Mouse (Mus musculus) bone marrow macrophage, adult 2 months (primary cell): Measurements from ENCODE around the gene Pter.

Source experiments
- CTCF ChIP-seq: IDR thresholded peaks from 2 replicates; pipeline ENCODE4 v1.5.1; 2012; ENCODE audit warnings: low read depth, mild to moderate bottlenecking, low read length, moderate library complexity
- POLR2A ChIP-seq: IDR thresholded peaks from 2 replicates; pipeline ENCODE4 v1.6.1; 2012; ENCODE audit warnings: mild to moderate bottlenecking, low read depth, low read length, borderline replicate concordance

GRCm38 (mm10) chr2:12956703-12957424, 33.0 kb downstream of the Pter start:
- TF ChIP-seq POLR2A (no peak), CTCF (no peak)
